ENCODE assay signal across 10 mouse cellular contexts in the genomic region with DNA sequence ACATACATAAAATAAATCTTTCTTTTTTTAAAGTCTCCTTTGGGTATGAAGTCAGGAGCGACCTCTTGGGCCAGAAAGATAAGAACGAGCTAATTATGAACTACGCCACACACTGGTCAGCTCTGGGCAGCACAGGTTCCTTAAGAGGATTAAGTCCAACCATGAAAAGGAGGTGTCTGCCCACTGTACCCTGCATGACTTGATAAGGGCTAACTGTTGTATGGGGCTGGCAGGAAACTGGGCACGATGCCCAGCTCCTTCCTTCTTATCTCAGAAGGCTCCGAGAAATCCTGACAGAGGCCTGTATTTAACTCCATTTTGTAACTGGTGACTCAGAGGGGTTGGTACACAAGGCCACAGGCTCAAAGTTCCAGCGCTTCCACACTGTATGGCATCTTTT. TPM values are rescaled to one million over a fixed set of nuclear protein-coding genes. Genes with fewer than 3 reads are reported as not detected.
DNase-seq lines count a peak whose midpoint lies in the region; ATAC-seq and TF ChIP-seq lines count a peak whose summit lies in the region.
"Had no signal": no experiment of that assay in that cellular context is flagged by ENCODE, and none has a peak within 500 bp of the region (broad histone marks: within the 10 kb centered on the region; RNA-seq: fewer than 3 reads in every experiment).

No protein-coding gene starts in this region.

- peaks cover 4 to 14% of the 10 kb centered on the region in 2 experiments for H3K4me1 ChIP-seq in MEL (ENCODE audit: control insufficient read depth in 1 of 2, insufficient read depth in 2 of 2, low read length in 2 of 2)
- no peaks in the 10 kb centered on the region for H3K4me1 ChIP-seq in lung, postnatal 0 days (ENCODE audit: insufficient read depth, low read depth, low read length)

- intact Hi-C loops in gastrocnemius, adult 2 months (cut with DNase I) = no loop called here
- intact Hi-C loops in left cerebral cortex, postnatal 4 days (cut with DNase I) = no loop called here

- H3K79me2 ChIP-seq in MEL (ENCODE audit: control insufficient read depth, insufficient read depth, low read length, poor library complexity) = no peaks in the 10 kb centered on the region

- no peak for TF ChIP-seq RAD21 in MEL (IDR thresholded peaks at IDR 0.05; ENCODE audit: low read depth, low read length)

- H3K4me3 ChIP-seq in MEL (ENCODE audit: control insufficient read depth in 1 of 2, insufficient read depth in 1 of 2, low read depth in 2 of 2, low read length in 2 of 2) = no peak overlapping the region
- H3K4me3 ChIP-seq in lung, postnatal 0 days (ENCODE audit: low read depth, low read length) = no peak overlapping the region
- no peak overlapping the region for H3K4me3 ChIP-seq in gastrocnemius, adult 2 months

- no peaks in the 10 kb centered on the region for H3K27me3 ChIP-seq in MEL (ENCODE audit: control insufficient read depth in 1 of 2, insufficient read depth in 2 of 2, low read length in 2 of 2)
- no peaks in the 10 kb centered on the region for H3K27me3 ChIP-seq in lung, postnatal 0 days (replicated peaks; ENCODE audit: insufficient read depth, low read length)

- no peak overlapping the region for H3K9ac ChIP-seq in MEL (ENCODE audit: control insufficient read depth, low read depth, low read length, poor library complexity, severe bottlenecking)
- no peak overlapping the region for H3K9ac ChIP-seq in lung, postnatal 0 days (replicated peaks; ENCODE audit: low read depth)

- no peaks in the 10 kb centered on the region for H3K9me3 ChIP-seq in MEL (replicated peaks; ENCODE audit: insufficient read depth, low read length)
- 0 out of 2 replicates have a peak, but pooled peaks cover 2% of the 10 kb centered on the region for H3K9me3 ChIP-seq in lung, postnatal 0 days (ENCODE audit: low read length)

- TF ChIP-seq EP300 in MEL (IDR thresholded peaks at IDR 0.05; ENCODE audit: low read depth in 1 of 2, low read length in 2 of 2) = peak; percentile 95 to 96
- TF ChIP-seq EP300 in lung, postnatal 0 days (IDR thresholded peaks at IDR 0.05) = no peak

- H3K4me2 ChIP-seq in lung, postnatal 0 days (replicated peaks; ENCODE audit: low read depth, low read length) = no peak overlapping the region

- 50% methylated on average over 6 of the region's 6 CpGs for WGBS in lung, postnatal 0 days

- no peak for TF ChIP-seq POLR2A in MEL (IDR thresholded peaks at IDR 0.05; ENCODE audit: control insufficient read depth in 1 of 2, insufficient read depth in 1 of 2, low read depth in 1 of 2, low read length in 2 of 2, poor library complexity in 1 of 2)

- peak; percentile 73 for ATAC-seq in lung, postnatal 0 days

- peak overlapping the region; percentile 49 for H3K27ac ChIP-seq in MEL (ENCODE audit: control insufficient read depth, low read depth, low read length)
- no peak overlapping the region for H3K27ac ChIP-seq in lung, postnatal 0 days (ENCODE audit: low read length)
- no peak overlapping the region for H3K27ac ChIP-seq in gastrocnemius, adult 2 months

- DNase-seq in 416B (ENCODE audit: low read depth) (peak; percentile 100), MEL (ENCODE audit: low read depth, low spot score) (peak; percentile 96)
- peak; percentile 54 for DNase-seq in heart, adult 8-10 months (ENCODE audit: low spot score)
- DNase-seq in lung, postnatal 0 days (ENCODE audit: low spot score) = peak; percentile 48
- DNase-seq in gastrocnemius, adult 2 months = no peak
- DNase-seq in left cerebral cortex, postnatal 4 days = no peak
- no peak for DNase-seq in layer of hippocampus, postnatal 36 days
- DNase-seq: thymus, postnatal 25 days had no signal

- peak; percentile 38 to 68 (median 43); a peak in 4 of 6 replicates for TF ChIP-seq CTCF in MEL (IDR thresholded peaks at IDR 0.05 in 2 of 3, conservative IDR thresholded peaks at IDR 0.05 in 1 of 3; ENCODE audit: control insufficient read depth in 1 of 3, insufficient read depth in 1 of 3, low read depth in 2 of 3, low read length in 3 of 3, poor library complexity in 1 of 3, severe bottlenecking in 1 of 3)
- no peak for TF ChIP-seq CTCF in lung, postnatal 0 days (IDR thresholded peaks at IDR 0.05)
- TF ChIP-seq CTCF in gastrocnemius, adult 2 months (IDR thresholded peaks at IDR 0.05) = no peak

- H3K36me3 ChIP-seq in MEL (ENCODE audit: control insufficient read depth in 1 of 2, insufficient read depth in 2 of 2, low read length in 2 of 2) = peaks cover 0 to 5% of the 10 kb centered on the region in 2 experiments; a peak in 2 of 4 replicates
- no peaks in the 10 kb centered on the region for H3K36me3 ChIP-seq in lung, postnatal 0 days (ENCODE audit: insufficient read depth, low read length)

TF ChIP-seq in MEL, 35 proteins besides CTCF, POLR2A, EP300 and RAD21 (continues in another document):
- TF ChIP-seq SMC3 (IDR thresholded peaks at IDR 0.05; ENCODE audit: low read depth, low read length) = 0 out of 2 replicates have a peak, but pooled peaks have one; percentile 2
- no peak for TF ChIP-seq POLR2AphosphoS5 (IDR thresholded peaks at IDR 0.05; ENCODE audit: borderline replicate concordance, low read depth, low read length)
- 0 out of 2 replicates have a peak, but pooled peaks have one; percentile 22 for TF ChIP-seq MYC (IDR thresholded peaks at IDR 0.05; ENCODE audit: low read depth, low read length)
- peak; percentile 88 for TF ChIP-seq RCOR1 (IDR thresholded peaks at IDR 0.05; ENCODE audit: low read depth, low read length)
- TF ChIP-seq MAZ (IDR thresholded peaks at IDR 0.05; ENCODE audit: low read depth, low read length) = 0 out of 2 replicates have a peak, but pooled peaks have one; percentile 53
- TF ChIP-seq BHLHE40 (IDR thresholded peaks at IDR 0.05; ENCODE audit: borderline replicate concordance, low read depth, low read length) = no peak; the same call in 1 of the 2 replicates
- no peak for TF ChIP-seq NELFE (IDR thresholded peaks at IDR 0.05; ENCODE audit: low read depth, low read length)
- no peak for TF ChIP-seq POLR2AphosphoS2 (IDR thresholded peaks at IDR 0.05; ENCODE audit: low read length)
- TF ChIP-seq UBTF (IDR thresholded peaks at IDR 0.05; ENCODE audit: borderline replicate concordance, insufficient read depth, low read depth, low read length) = no peak
- peak; percentile 43; the same call in 1 of the 2 replicates for TF ChIP-seq ZNF384 (IDR thresholded peaks at IDR 0.05; ENCODE audit: low read depth, low read length)
- peak; percentile 88 for TF ChIP-seq TAL1 (IDR thresholded peaks at IDR 0.05; ENCODE audit: low read length)
- no peak; the same call in 1 of the 2 replicates for TF ChIP-seq MXI1 (IDR thresholded peaks at IDR 0.05; ENCODE audit: low read depth, low read length)
- TF ChIP-seq ELF1 (IDR thresholded peaks at IDR 0.05; ENCODE audit: low read depth, low read length) = no peak
- TF ChIP-seq TCF12 (IDR thresholded peaks at IDR 0.05; ENCODE audit: low read depth, low read length) = peak; percentile 91
- TF ChIP-seq KAT2A (conservative IDR thresholded peaks at IDR 0.05; ENCODE audit: low read depth, low read length) = peak; percentile 19; the same call in 1 of the 2 replicates

RNA-seq across cellular contexts. Expression of gene Sdsl, which starts 6.8 kb away (rescaled TPM):
- 8.2 and 12.1 TPM in 2 replicates for total RNA-seq in MEL (2012; rRNA removed)
- 10 to 100 TPM in 1 of 2 experiments, not detected in 1; 21.0 TPM for polyA plus RNA-seq in MEL (2012; ENCODE audit: insufficient read depth in 1 of 2, insufficient read length in 2 of 2, low read depth in 1 of 2, low replicate concordance in 2 of 2, missing spikeins in 1 of 2)
- 10 to 100 TPM in 1 of 4 experiments, 1 to 10 TPM in 3; 8.6 to 11.4 (median 9.5) TPM for total RNA-seq in heart, adult 8-10 months (2022)
- 1.7 and 1.8 TPM in 2 replicates for polyA plus RNA-seq in lung, postnatal 0 days (2015; fragmentation: Nextera tagmentation; extraction: Ambion mirVana)
- 1 to 10 TPM in 1 of 2 experiments, under 1 TPM in 1; 0.41 to 1.1 TPM for total RNA-seq in gastrocnemius, adult 2 months (2021)
- 1 to 10 TPM; 2.4 to 3.7 TPM for total RNA-seq in left cerebral cortex, postnatal 4 days (2021)
- 1 to 10 TPM; 6.9 to 8.3 TPM for total RNA-seq in layer of hippocampus, postnatal 36 days (2021)

RNA-seq across cellular contexts. Expression of gene Sds, which starts 10.5 kb away (rescaled TPM):
- not detected in 2 replicates for total RNA-seq in MEL (2012; rRNA removed)
- under 1 TPM in 1 of 2 experiments, not detected in 1; 0.17 TPM for polyA plus RNA-seq in MEL (2012; ENCODE audit: insufficient read depth in 1 of 2, insufficient read length in 2 of 2, low read depth in 1 of 2, low replicate concordance in 2 of 2, missing spikeins in 1 of 2)
- total RNA-seq in heart, adult 8-10 months (2022) = 1 to 10 TPM; 1.4 to 4.9 (median 1.7) TPM
- not detected in 2 replicates for polyA plus RNA-seq in lung, postnatal 0 days (2015; fragmentation: Nextera tagmentation; extraction: Ambion mirVana)
- total RNA-seq in gastrocnemius, adult 2 months (2021) = under 1 TPM; 0.26 to 0.70 TPM
- total RNA-seq in left cerebral cortex, postnatal 4 days (2021) = not detected
- total RNA-seq in layer of hippocampus, postnatal 36 days (2021) = not detected
- polyA plus RNA-seq: frontal cortex, adult 2 months had no signal

RNA-seq across cellular contexts. Expression of gene Lhx5, which starts 34.4 kb away (rescaled TPM):
- not detected in 2 replicates for total RNA-seq in MEL (2012; rRNA removed)
- not detected for polyA plus RNA-seq in MEL (2012; ENCODE audit: insufficient read depth in 1 of 2, insufficient read length in 2 of 2, low read depth in 1 of 2, low replicate concordance in 2 of 2, missing spikeins in 1 of 2)
- total RNA-seq in heart, adult 8-10 months (2022) = not detected
- not detected in 2 replicates for polyA plus RNA-seq in lung, postnatal 0 days (2015; fragmentation: Nextera tagmentation; extraction: Ambion mirVana)
- total RNA-seq in gastrocnemius, adult 2 months (2021) = not detected
- total RNA-seq in left cerebral cortex, postnatal 4 days (2021) = 1 to 10 TPM in 1 of 2 experiments, under 1 TPM in 1; 0.86 to 1.4 TPM
- total RNA-seq in layer of hippocampus, postnatal 36 days (2021) = under 1 TPM in 1 of 2 experiments, not detected in 1; 0.13 TPM
- total RNA-seq: layer of hippocampus, postnatal 25 days had no signal

RNA-seq across cellular contexts. Expression of gene Plbd2, which starts 37.6 kb away (rescaled TPM):
- total RNA-seq in MEL (2012; rRNA removed) = 9.2 and 10.1 TPM in 2 replicates
- 10 to 100 TPM in 1 of 2 experiments, not detected in 1; 30.5 TPM for polyA plus RNA-seq in MEL (2012; ENCODE audit: insufficient read depth in 1 of 2, insufficient read length in 2 of 2, low read depth in 1 of 2, low replicate concordance in 2 of 2, missing spikeins in 1 of 2)
- total RNA-seq in heart, adult 8-10 months (2022) = 10 to 100 TPM; 46.7 to 54.2 (median 49.5) TPM
- 63.1 and 69.2 TPM in 2 replicates for polyA plus RNA-seq in lung, postnatal 0 days (2015; fragmentation: Nextera tagmentation; extraction: Ambion mirVana)
- 10 to 100 TPM; 33.7 to 47.8 TPM for total RNA-seq in gastrocnemius, adult 2 months (2021)
- total RNA-seq in left cerebral cortex, postnatal 4 days (2021) = 10 to 100 TPM; 38.8 to 43.9 TPM
- 10 to 100 TPM; 56.8 to 58.7 TPM for total RNA-seq in layer of hippocampus, postnatal 36 days (2021)

RNA-seq across cellular contexts. Expression of gene Slc8b1, which starts 45.1 kb away (rescaled TPM):
- 2.3 and 2.7 TPM in 2 replicates for total RNA-seq in MEL (2012; rRNA removed)
- polyA plus RNA-seq in MEL (2012; ENCODE audit: insufficient read depth in 1 of 2, insufficient read length in 2 of 2, low read depth in 1 of 2, low replicate concordance in 2 of 2, missing spikeins in 1 of 2) = 1 to 10 TPM in 1 of 2 experiments, not detected in 1; 5.9 TPM
- 10 to 100 TPM in 2 of 4 experiments, 1 to 10 TPM in 2; 8.2 to 12.4 (median 10.0) TPM for total RNA-seq in heart, adult 8-10 months (2022)
- polyA plus RNA-seq in lung, postnatal 0 days (2015; fragmentation: Nextera tagmentation; extraction: Ambion mirVana) = 12.1 and 14.7 TPM in 2 replicates
- 10 to 100 TPM in 1 of 2 experiments, 1 to 10 TPM in 1; 8.1 to 10.5 TPM for total RNA-seq in gastrocnemius, adult 2 months (2021)
- total RNA-seq in left cerebral cortex, postnatal 4 days (2021) = 1 to 10 TPM; 3.3 to 4.6 TPM
- total RNA-seq in layer of hippocampus, postnatal 36 days (2021) = 1 to 10 TPM; 7.6 to 8.7 TPM

Comparison
In these comparisons a context has a peak if more than half of its experiments do, and no peak if none do; other contexts are left out.
1. DNase-seq: peak in 416B (single experiment), MEL (single experiment), heart, adult 8-10 months (single experiment) and lung, postnatal 0 days (single experiment); none in gastrocnemius, adult 2 months (single experiment), left cerebral cortex, postnatal 4 days (single experiment) and layer of hippocampus, postnatal 36 days (0 of 2).
2. CTCF ChIP-seq: peak in MEL (3 of 3); none in lung, postnatal 0 days (single experiment) and gastrocnemius, adult 2 months (single experiment).